Comparison of ENCODE assay signal across 28 mouse cellular contexts in the genomic region with DNA sequence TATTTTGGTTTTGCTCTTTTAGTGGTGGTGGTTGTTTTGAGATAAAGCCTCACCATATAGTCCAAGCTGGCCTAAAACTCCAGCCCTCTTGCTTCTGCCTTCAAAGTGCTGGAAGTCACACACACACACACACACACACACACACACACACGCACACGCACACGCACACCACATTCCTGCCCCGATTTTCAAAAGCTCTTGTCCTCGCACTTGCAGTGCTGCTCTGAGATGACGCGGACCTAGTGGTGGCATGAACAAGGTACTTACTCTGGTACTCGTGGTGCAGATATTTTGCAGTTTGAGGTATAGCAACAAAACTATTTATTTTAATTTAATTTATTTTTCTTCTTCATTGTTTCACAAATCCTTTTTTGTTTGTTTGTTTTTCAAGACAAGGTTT. TPM values are rescaled to one million over a fixed set of nuclear protein-coding genes. Genes with fewer than 3 reads are reported as not detected.
DNase-seq lines count a peak whose midpoint lies in the region; ATAC-seq and TF ChIP-seq lines count a peak whose summit lies in the region.
"Had no signal": no experiment of that assay in that cellular context is flagged by ENCODE, and none has a peak within 500 bp of the region (broad histone marks: within the 10 kb centered on the region; RNA-seq: fewer than 3 reads in every experiment).

No protein-coding gene starts in this region.

- no peaks in the 10 kb centered on the region for H3K4me1 ChIP-seq in hindbrain, embryonic 15.5 days (replicated peaks)
- no peaks in the 10 kb centered on the region for H3K4me1 ChIP-seq in hindbrain, embryonic 12.5 days
- H3K4me1 ChIP-seq in lung, postnatal 0 days (ENCODE audit: insufficient read depth, low read depth, low read length), result no peaks in the 10 kb centered on the region; the same call in 1 of the 2 replicates
- H3K4me1 ChIP-seq in lung, adult 2 months (ENCODE audit: control insufficient read depth, insufficient read depth, low read length), result 0 out of 2 replicates have a peak, but pooled peaks cover 2% of the 10 kb centered on the region
- H3K4me1 ChIP-seq: embryonic facial prominence, embryonic 12.5 days; embryonic facial prominence, embryonic 15.5 days had no signal

- TF ChIP-seq EP300 in lung, postnatal 0 days (IDR thresholded peaks at IDR 0.05), result peak; percentile 79

- TF ChIP-seq CTCF in lung, postnatal 0 days (IDR thresholded peaks at IDR 0.05), result peak; percentile 23; the same call in 1 of the 2 replicates
- no peak for TF ChIP-seq CTCF in lung, adult 2 months (IDR thresholded peaks at IDR 0.05; ENCODE audit: insufficient read depth, low read length)
- TF ChIP-seq CTCF in brain, embryonic 14.5 days (IDR thresholded peaks at IDR 0.05; ENCODE audit: borderline replicate concordance, extremely low read depth, insufficient read depth, insufficient read length), result no peak

- H3K9me3 ChIP-seq in hindbrain, embryonic 15.5 days, result no peaks in the 10 kb centered on the region
- H3K9me3 ChIP-seq in hindbrain, embryonic 12.5 days (replicated peaks), result no peaks in the 10 kb centered on the region
- no peaks in the 10 kb centered on the region for H3K9me3 ChIP-seq in lung, postnatal 0 days (ENCODE audit: low read length)
- H3K9me3 ChIP-seq: embryonic facial prominence, embryonic 12.5 days; embryonic facial prominence, embryonic 15.5 days; G1E; heart, embryonic 10.5 days; heart, embryonic 13.5 days had no signal

- peak; percentile 79 for DNase-seq in lung, postnatal 0 days (ENCODE audit: low spot score)
- no peak for DNase-seq in lung, adult 2 months
- DNase-seq in brain, embryonic 14.5 days (ENCODE audit: low read depth), result peak; percentile 22
- peak; percentile 27 for DNase-seq in lung, postnatal 25 days (ENCODE audit: low spot score)
- no peak for DNase-seq in thymus, adult 18-20 months
- DNase-seq: adrenal gland, postnatal 10 days; adrenal gland, postnatal 36 days; B cell, adult 2 months; cerebellum, adult 11 months; cerebellum, adult 2 months; cerebellum, adult 9-11 months; cerebellum, postnatal 25 days; gastrocnemius, adult 2 months; gastrocnemius, postnatal 14 days; heart, adult 2 months; heart, postnatal 14 days; heart, postnatal 4 days had no signal

- H3K4me2 ChIP-seq in hindbrain, embryonic 15.5 days, result no peak overlapping the region
- no peak overlapping the region for H3K4me2 ChIP-seq in hindbrain, embryonic 12.5 days (replicated peaks)
- no peak overlapping the region for H3K4me2 ChIP-seq in lung, postnatal 0 days (replicated peaks; ENCODE audit: low read depth, low read length)
- H3K4me2 ChIP-seq: embryonic facial prominence, embryonic 12.5 days; embryonic facial prominence, embryonic 15.5 days; heart, embryonic 13.5 days had no signal

- H3K27ac ChIP-seq in hindbrain, embryonic 15.5 days (replicated peaks), result 0 out of 2 replicates have a peak overlapping the region, but pooled peaks have one; percentile 7
- no peak overlapping the region for H3K27ac ChIP-seq in hindbrain, embryonic 12.5 days
- H3K27ac ChIP-seq in lung, postnatal 0 days (ENCODE audit: low read length), result peak overlapping the region; percentile 32; the same call in 1 of the 2 replicates
- H3K27ac ChIP-seq: embryonic facial prominence, embryonic 12.5 days; embryonic facial prominence, embryonic 15.5 days; gastrocnemius, adult 2 months; heart, adult 2 months; heart, embryonic 10.5 days; heart, embryonic 13.5 days had no signal

- WGBS in hindbrain, embryonic 15.5 days, result 75% methylated on average over 8 of the region's 8 CpGs
- WGBS in hindbrain, embryonic 12.5 days, result 79% methylated on average over 8 of the region's 8 CpGs
- WGBS in lung, postnatal 0 days, result 56% methylated on average over 8 of the region's 8 CpGs
- WGBS in lung, adult 2 months, result 61% methylated on average over 8 of the region's 8 CpGs

- no peak for TF ChIP-seq POLR2A in lung, adult 2 months (IDR thresholded peaks at IDR 0.05; ENCODE audit: borderline replicate concordance, extremely low read depth, low read depth, low read length)
- TF ChIP-seq POLR2A in brain, embryonic 14.5 days (IDR thresholded peaks at IDR 0.05; ENCODE audit: borderline replicate concordance, extremely low read depth, insufficient read depth, insufficient read length, poor library complexity, severe bottlenecking), result no peak

- no peaks in the 10 kb centered on the region for H3K27me3 ChIP-seq in hindbrain, embryonic 15.5 days
- H3K27me3 ChIP-seq in hindbrain, embryonic 12.5 days, result no peaks in the 10 kb centered on the region
- H3K27me3 ChIP-seq in lung, postnatal 0 days (replicated peaks; ENCODE audit: insufficient read depth, low read length), result no peaks in the 10 kb centered on the region
- H3K27me3 ChIP-seq: CH12.LX; embryonic facial prominence, embryonic 12.5 days; embryonic facial prominence, embryonic 15.5 days; heart, embryonic 13.5 days; Patski had no signal

- no peak overlapping the region for H3K9ac ChIP-seq in hindbrain, embryonic 15.5 days
- H3K9ac ChIP-seq in hindbrain, embryonic 12.5 days, result no peak overlapping the region
- no peak overlapping the region for H3K9ac ChIP-seq in lung, postnatal 0 days (replicated peaks; ENCODE audit: low read depth)
- H3K9ac ChIP-seq: embryonic facial prominence, embryonic 12.5 days; embryonic facial prominence, embryonic 15.5 days; forebrain, postnatal 0 days; heart, embryonic 13.5 days had no signal

- no peaks in the 10 kb centered on the region for H3K36me3 ChIP-seq in hindbrain, embryonic 15.5 days
- no peaks in the 10 kb centered on the region for H3K36me3 ChIP-seq in hindbrain, embryonic 12.5 days
- no peaks in the 10 kb centered on the region for H3K36me3 ChIP-seq in lung, postnatal 0 days (ENCODE audit: insufficient read depth, low read length)
- H3K36me3 ChIP-seq: embryonic facial prominence, embryonic 12.5 days; embryonic facial prominence, embryonic 15.5 days; G1E; heart, embryonic 10.5 days; heart, embryonic 13.5 days had no signal

- no peak overlapping the region for H3K4me3 ChIP-seq in hindbrain, embryonic 15.5 days
- no peak overlapping the region for H3K4me3 ChIP-seq in hindbrain, embryonic 12.5 days
- no peak overlapping the region for H3K4me3 ChIP-seq in lung, postnatal 0 days (ENCODE audit: low read depth, low read length)
- no peak overlapping the region for H3K4me3 ChIP-seq in lung, adult 2 months (replicated peaks; ENCODE audit: extremely low read depth, low read depth, low read length)
- H3K4me3 ChIP-seq: embryonic facial prominence, embryonic 12.5 days; embryonic facial prominence, embryonic 15.5 days; gastrocnemius, adult 2 months; heart, adult 2 months; heart, embryonic 10.5 days; heart, embryonic 13.5 days had no signal

- no peak for ATAC-seq in hindbrain, embryonic 15.5 days (ENCODE audit: low FRiP score, low read depth)
- ATAC-seq in hindbrain, embryonic 12.5 days (ENCODE audit: low FRiP score), result no peak
- peak; percentile 72 for ATAC-seq in lung, postnatal 0 days
- ATAC-seq: forebrain, embryonic 14.5 days; forebrain, postnatal 0 days; Patski had no signal

RNA-seq across cellular contexts. Expression of a gene that starts 43.0 kb away (rescaled TPM):
- polyA plus RNA-seq in hindbrain, embryonic 15.5 days (2015; fragmentation: Nextera tagmentation; extraction: Ambion mirVana), result 13.2 and 14.7 TPM in 2 replicates
- 16.3 and 17.6 TPM in 2 replicates for polyA plus RNA-seq in hindbrain, embryonic 12.5 days (2016; fragmentation: Nextera tagmentation; extraction: Ambion mirVana)
- 3.2 and 3.4 TPM in 2 replicates for polyA plus RNA-seq in lung, postnatal 0 days (2015; fragmentation: Nextera tagmentation; extraction: Ambion mirVana)
- 24.6 and 28.8 TPM in 2 replicates for polyA plus RNA-seq in lung, adult 2 months (2012; rRNA removed)
- polyA plus RNA-seq in brain, embryonic 14.5 days (2012; rRNA removed), result 90.3 and 98.5 TPM in 2 replicates

RNA-seq across cellular contexts. Expression of a gene that starts 53.0 kb away (rescaled TPM):
- polyA plus RNA-seq in hindbrain, embryonic 15.5 days (2015; fragmentation: Nextera tagmentation; extraction: Ambion mirVana), result 50.6 and 54.2 TPM in 2 replicates
- 54.3 and 62.9 TPM in 2 replicates for polyA plus RNA-seq in hindbrain, embryonic 12.5 days (2016; fragmentation: Nextera tagmentation; extraction: Ambion mirVana)
- 52.5 and 54.9 TPM in 2 replicates for polyA plus RNA-seq in lung, postnatal 0 days (2015; fragmentation: Nextera tagmentation; extraction: Ambion mirVana)
- 86.2 and 98.0 TPM in 2 replicates for polyA plus RNA-seq in lung, adult 2 months (2012; rRNA removed)
- 65.2 and 115 TPM in 2 replicates for polyA plus RNA-seq in brain, embryonic 14.5 days (2012; rRNA removed)

Comparison
In these comparisons a context has a peak if more than half of its experiments do, and no peak if none do; other contexts are left out.
1. DNase-seq: peak in lung, postnatal 0 days (single experiment), brain, embryonic 14.5 days (single experiment) and lung, postnatal 25 days (single experiment); none in lung, adult 2 months (single experiment) and thymus, adult 18-20 months (0 of 2).